Mouse (Mus musculus) limb, embryonic 15.5 days (tissue): ENCODE data around the gene Helz. TPM values are rescaled to one million over a fixed set of nuclear protein-coding genes. Genes with fewer than 3 reads are reported as not detected.
"Not testable (repeated sequence)": the region's sequence is repeated elsewhere in the genome, so short reads cannot be mapped to it uniquely, and the experiment has no call there.

Source experiments
- ATAC-seq: fragments of 200-750 bp; cut with Nextera tagmentation; 2 replicates; pipeline ENCODE4 v1.8.0; 2017; ENCODE audit warnings: low read depth, moderate TSS enrichment; ENCODE audit not compliant: insufficient number of reproducible peaks, low FRiP score, low TSS enrichment
- H3K27ac ChIP-seq: fragments of 300-500 bp; sonication (generic); 2 replicates; pipeline ENCODE4 v1.5.1; 2015; ENCODE audit warnings: moderate library complexity, mild to moderate bottlenecking, inconsistent platforms
- H3K27me3 ChIP-seq: fragments of 300-500 bp; sonication (generic); 2 replicates; pipeline ENCODE4 v1.6.1; 2015; ENCODE audit warnings: inconsistent platforms
- H3K36me3 ChIP-seq: fragments of 300-500 bp; sonication (generic); 2 replicates; pipeline ENCODE4 v1.6.1; 2015; ENCODE audit warnings: inconsistent platforms
- H3K4me1 ChIP-seq: fragments of 300-500 bp; sonication (generic); 2 replicates; pipeline ENCODE4 v1.6.1; 2015; ENCODE audit warnings: inconsistent platforms
- H3K4me2 ChIP-seq: fragments of 300-500 bp; sonication (generic); 2 replicates; pipeline ENCODE4 v1.6.1; 2015; ENCODE audit warnings: mild to moderate bottlenecking, inconsistent platforms
- H3K4me3 ChIP-seq: fragments of 300-500 bp; sonication (generic); 2 replicates; pipeline ENCODE4 v1.5.1; 2015; ENCODE audit warnings: mild to moderate bottlenecking, inconsistent platforms
- H3K9ac ChIP-seq: fragments of 300-500 bp; sonication (generic); 2 replicates; pipeline ENCODE4 v1.6.1; 2015; ENCODE audit warnings: inconsistent platforms
- H3K9me3 ChIP-seq: fragments of 300-500 bp; sonication (generic); 2 replicates; pipeline ENCODE4 v1.6.1; 2016; ENCODE audit warnings: inconsistent platforms
- WGBS: fragments of 180-500 bp; shearing (Covaris S2); methylation state at CpG from one replicate; pipeline ENCODE4 v1.1.7; 2015; 5-methylcytosine and 5-hydroxymethylcytosine counted together
- polyA plus RNA-seq: library from polyadenylated mRNA; unstranded; fragments of >200 nt; fragmentation: Nextera tagmentation; extraction: Ambion mirVana; gene quantifications from 2 replicates; pipeline ENCODE4 v1.2.1, GENCODE M21; 2015

Gene Helz
- polyA plus RNA-seq, 1 experiment from 2014 or later = 20.3 TPM

DNA sequence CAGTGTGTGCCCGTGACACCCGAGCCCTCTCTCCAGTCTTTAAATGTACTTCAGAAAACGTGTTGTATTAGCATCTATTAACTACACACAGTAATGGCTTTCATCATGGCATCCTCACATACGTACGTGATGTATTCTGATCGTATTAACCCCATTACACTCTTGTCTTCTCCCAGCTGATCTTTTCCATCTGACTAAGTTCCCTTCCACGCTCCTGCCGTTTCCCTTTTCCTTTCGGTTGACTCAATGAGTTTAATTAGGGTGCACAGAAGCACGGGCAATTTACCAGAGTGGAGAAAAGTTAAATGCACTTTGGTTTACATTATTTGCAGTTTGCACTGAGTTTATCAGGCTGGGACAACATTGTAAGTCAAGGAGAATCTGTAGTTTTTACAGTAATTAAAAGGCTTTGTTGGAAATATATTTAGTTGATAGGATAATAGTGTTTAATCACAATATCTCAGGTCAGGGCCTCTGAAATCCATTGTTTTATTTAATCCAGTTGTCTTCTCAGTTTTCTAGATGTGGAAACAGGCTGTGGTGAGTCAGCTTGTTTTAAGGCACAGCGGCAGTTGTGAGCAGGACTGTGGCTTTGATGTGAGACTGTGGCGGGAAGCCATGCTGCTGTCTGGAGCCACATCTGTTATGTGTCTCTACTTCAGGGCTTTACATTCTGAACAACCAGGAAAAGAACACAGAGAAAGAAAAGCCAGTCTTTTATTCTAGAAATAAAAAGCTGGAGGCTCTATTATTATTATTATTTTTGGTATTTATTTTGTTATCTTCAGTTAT is 37.1 kb downstream of the Helz start:
- ATAC-seq = no peak
- H3K4me3 ChIP-seq = no peak overlapping the region
- no peak overlapping the region for H3K4me2 ChIP-seq
- H3K27ac ChIP-seq = no peak overlapping the region
- 40% methylated on average over 12 of the region's 12 CpGs for WGBS
- peaks cover 8% of the 10 kb centered on the region; the same call in 1 of the 2 replicates for H3K4me1 ChIP-seq
- H3K9me3 ChIP-seq = no peaks in the 10 kb centered on the region
- peaks cover 25% of the 10 kb centered on the region for H3K36me3 ChIP-seq
- no peak overlapping the region for H3K9ac ChIP-seq
- H3K27me3 ChIP-seq = no peaks in the 10 kb centered on the region

DNA sequence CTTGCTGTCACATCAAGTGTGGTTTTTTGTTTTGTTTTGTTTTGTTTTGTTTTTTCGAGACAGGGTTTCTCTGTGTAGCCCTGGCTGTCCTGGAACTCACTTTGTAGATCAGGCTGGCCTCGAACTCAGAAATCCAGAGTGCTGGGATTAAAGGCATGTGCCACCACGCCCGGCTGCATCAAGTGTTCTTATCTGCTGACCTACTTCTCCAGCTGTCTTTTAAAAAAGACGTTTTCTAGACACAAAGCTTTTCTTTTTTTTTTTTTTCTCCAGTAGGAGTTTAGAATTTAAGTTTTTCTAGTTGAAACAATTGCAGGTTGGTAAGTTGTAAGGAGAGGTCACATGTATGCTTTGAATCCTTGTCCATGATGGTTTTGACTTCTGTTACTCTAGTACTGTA is 38.4 kb downstream of the Helz start:
- 84% methylated on average over 5 of the region's 5 CpGs for WGBS
- not testable (repeated sequence) for H3K27ac ChIP-seq, H3K27me3 ChIP-seq, H3K9me3 ChIP-seq, H3K4me1 ChIP-seq, ATAC-seq, H3K4me2 ChIP-seq, H3K9ac ChIP-seq, H3K4me3 ChIP-seq
- peaks cover 14% of the 10 kb centered on the region for H3K36me3 ChIP-seq

GRCm38 (mm10) chr11:107587141-107587540 is 39.4 kb downstream of the Helz start:
- Histone ChIP-seq H3K4me3 (no peak overlapping the region), H3K36me3 (peaks cover 13% of the 10 kb centered on the region; the same call in 1 of the 2 replicates), H3K27ac (no peak overlapping the region), H3K4me1 (peaks cover 8% of the 10 kb centered on the region; the same call in 1 of the 2 replicates), H3K9ac (no peak overlapping the region), H3K4me2 (no peak overlapping the region), H3K27me3 (no peaks in the 10 kb centered on the region), H3K9me3 (no peaks in the 10 kb centered on the region)
- WGBS = 85% methylated on average over 7 of the region's 7 CpGs
- no peak for ATAC-seq

GRCm38 (mm10) chr11:107592575-107592974 is 44.8 kb downstream of the Helz start:
- Histone ChIP-seq H3K36me3 (peaks cover 46% of the 10 kb centered on the region), H3K9me3 (no peaks in the 10 kb centered on the region), H3K27me3 (no peaks in the 10 kb centered on the region), H3K4me1 (no peaks in the 10 kb centered on the region), H3K4me2 (no peak overlapping the region), H3K9ac (no peak overlapping the region), H3K4me3 (no peak overlapping the region), H3K27ac (no peak overlapping the region)
- ATAC-seq = no peak
- WGBS = 93% methylated on average over 5 of the region's 5 CpGs

GRCm38 (mm10) chr11:107597381-107597780 is 49.7 kb downstream of the Helz start:
- Histone ChIP-seq H3K36me3 (peaks cover 64% of the 10 kb centered on the region), H3K4me2 (no peak overlapping the region), H3K27me3 (no peaks in the 10 kb centered on the region), H3K27ac (no peak overlapping the region), H3K4me3 (no peak overlapping the region), H3K9me3 (no peaks in the 10 kb centered on the region), H3K9ac (no peak overlapping the region), H3K4me1 (no peaks in the 10 kb centered on the region)
- no peak for ATAC-seq
- WGBS = 88% methylated on average over 4 of the region's 4 CpGs

GRCm38 (mm10) chr11:107605694-107606093 is 58.0 kb downstream of the Helz start:
- no peaks in the 10 kb centered on the region for H3K27me3 ChIP-seq
- 92% methylated on average over 7 of the region's 7 CpGs for WGBS
- H3K4me1 ChIP-seq = no peaks in the 10 kb centered on the region
- H3K27ac ChIP-seq = no peak overlapping the region
- no peak overlapping the region for H3K4me2 ChIP-seq
- no peaks in the 10 kb centered on the region for H3K9me3 ChIP-seq
- no peak overlapping the region for H3K9ac ChIP-seq
- no peak overlapping the region for H3K4me3 ChIP-seq
- H3K36me3 ChIP-seq = peaks cover 64% of the 10 kb centered on the region
- no peak for ATAC-seq

GRCm38 (mm10) chr11:107613906-107614305 is 66.2 kb downstream of the Helz start:
- Histone ChIP-seq H3K4me3 (no peak overlapping the region), H3K36me3 (peaks cover 26% of the 10 kb centered on the region; the same call in 1 of the 2 replicates), H3K9me3 (no peaks in the 10 kb centered on the region), H3K27ac (no peak overlapping the region), H3K27me3 (no peaks in the 10 kb centered on the region), H3K9ac (no peak overlapping the region), H3K4me1 (no peaks in the 10 kb centered on the region), H3K4me2 (no peak overlapping the region)
- ATAC-seq = no peak
- WGBS = 90% methylated on average over 5 of the region's 5 CpGs

DNA sequence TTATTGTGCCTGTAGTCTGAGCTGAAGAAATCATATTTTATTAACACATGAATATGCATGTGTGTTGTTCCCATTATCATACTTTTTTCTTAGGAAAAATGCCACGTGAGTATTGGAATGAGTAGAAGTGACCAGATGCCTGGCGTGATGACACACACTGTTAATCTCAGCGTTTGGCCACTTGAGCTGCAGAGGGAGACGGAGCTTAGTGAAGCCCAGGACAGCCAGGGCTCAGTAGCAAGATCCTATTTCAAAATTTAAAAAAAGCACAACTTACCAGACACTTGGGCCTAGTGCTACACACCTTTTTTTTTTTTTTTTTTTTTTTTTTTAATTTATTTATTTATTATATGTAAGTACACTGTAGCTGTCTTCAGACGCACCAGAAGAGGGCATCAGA is 68.0 kb downstream of the Helz start:
- no peaks in the 10 kb centered on the region for H3K27me3 ChIP-seq
- H3K9me3 ChIP-seq = no peaks in the 10 kb centered on the region
- no peak for ATAC-seq
- no peak overlapping the region for H3K4me2 ChIP-seq
- H3K4me3 ChIP-seq = no peak overlapping the region
- peaks cover 42% of the 10 kb centered on the region for H3K36me3 ChIP-seq
- no peak overlapping the region for H3K27ac ChIP-seq
- 90% methylated on average over 5 of the region's 5 CpGs for WGBS
- no peak overlapping the region for H3K9ac ChIP-seq
- no peaks in the 10 kb centered on the region for H3K4me1 ChIP-seq

DNA sequence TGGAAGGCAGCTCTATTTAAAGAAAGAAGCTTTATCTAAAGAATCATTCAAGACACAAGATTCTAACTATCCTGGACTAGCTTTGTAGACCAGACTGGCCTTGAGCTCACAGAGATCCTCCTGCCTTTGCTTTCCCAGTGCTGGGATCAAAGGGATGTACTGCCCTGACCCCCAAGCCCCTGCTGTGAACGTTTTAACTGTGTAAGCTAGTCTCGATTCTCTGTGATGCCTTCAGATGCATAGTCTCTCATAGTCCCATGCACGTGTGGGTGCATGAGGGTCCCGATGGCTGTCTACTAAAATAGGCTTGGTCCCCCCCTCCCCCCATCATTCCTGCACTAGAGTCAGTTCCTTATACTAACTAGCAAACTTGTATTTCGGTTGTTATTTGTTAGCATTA is 70.2 kb downstream of the Helz start:
- no peak overlapping the region for H3K27ac ChIP-seq
- no peaks in the 10 kb centered on the region for H3K9me3 ChIP-seq
- no peak overlapping the region for H3K4me3 ChIP-seq
- H3K36me3 ChIP-seq = peaks cover 52% of the 10 kb centered on the region
- no peaks in the 10 kb centered on the region for H3K4me1 ChIP-seq
- ATAC-seq = no peak
- H3K4me2 ChIP-seq = no peak overlapping the region
- no peaks in the 10 kb centered on the region for H3K27me3 ChIP-seq
- H3K9ac ChIP-seq = no peak overlapping the region
- 59% methylated on average over 5 of the region's 5 CpGs for WGBS

DNA sequence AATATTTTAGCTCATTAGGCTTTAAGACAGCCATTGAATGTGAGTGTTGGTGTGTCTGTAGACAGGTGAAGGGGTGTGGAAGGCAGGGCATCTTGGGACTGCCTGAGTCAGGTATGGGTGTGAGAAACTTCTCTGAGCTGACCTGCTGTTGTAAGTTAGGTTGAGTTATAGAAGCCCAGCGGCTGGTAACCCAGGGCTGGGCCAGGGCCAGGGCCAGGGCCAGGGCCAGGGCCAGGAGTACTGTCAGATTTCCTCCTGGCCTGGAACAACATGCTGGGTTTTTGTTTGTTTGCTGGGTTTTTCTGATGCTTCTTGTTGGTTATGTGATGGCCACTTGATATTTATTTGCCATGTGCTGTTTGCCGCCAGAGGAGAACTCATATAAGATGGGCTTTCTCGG is 76.9 kb downstream of the Helz start:
- ATAC-seq = no peak
- Histone ChIP-seq H3K9me3 (no peaks in the 10 kb centered on the region), H3K27me3 (no peaks in the 10 kb centered on the region), H3K4me1 (no peaks in the 10 kb centered on the region), H3K4me3 (no peak overlapping the region), H3K9ac (no peak overlapping the region), H3K27ac (no peak overlapping the region), H3K36me3 (peaks cover 41% of the 10 kb centered on the region), H3K4me2 (no peak overlapping the region)
- WGBS = 92% methylated on average over 3 of the region's 3 CpGs

DNA sequence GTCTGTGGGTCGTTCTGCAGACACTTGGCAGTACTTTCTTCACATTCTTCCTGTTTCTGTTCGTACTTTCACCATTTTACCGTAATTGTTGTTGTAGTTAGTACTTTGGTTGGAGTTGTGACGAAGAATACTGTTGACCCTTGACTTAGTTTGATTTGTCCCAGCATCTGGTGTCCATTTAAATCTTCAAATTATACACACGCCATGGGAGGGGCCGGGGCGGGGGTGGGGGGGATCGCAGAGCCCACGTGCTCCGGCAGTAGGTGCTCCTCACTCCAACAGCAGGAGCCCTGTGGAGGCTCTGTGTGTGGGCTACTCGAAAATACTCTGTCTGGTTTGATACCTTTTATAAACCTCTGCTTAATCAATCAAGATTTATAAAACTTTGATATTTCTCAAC is 78.0 kb downstream of the Helz start:
- no peaks in the 10 kb centered on the region for H3K9me3 ChIP-seq
- H3K27ac ChIP-seq = no peak overlapping the region
- H3K4me1 ChIP-seq = no peaks in the 10 kb centered on the region
- H3K27me3 ChIP-seq = no peaks in the 10 kb centered on the region
- H3K4me3 ChIP-seq = no peak overlapping the region
- 40% methylated on average over 11 of the region's 11 CpGs for WGBS
- no peak overlapping the region for H3K4me2 ChIP-seq
- H3K36me3 ChIP-seq = peaks cover 32% of the 10 kb centered on the region
- ATAC-seq = no peak
- H3K9ac ChIP-seq = no peak overlapping the region

GRCm38 (mm10) chr11:107629504-107629903 is 81.8 kb downstream of the Helz start:
- Histone ChIP-seq H3K4me3 (no peak overlapping the region), H3K36me3 (peaks cover 41% of the 10 kb centered on the region), H3K4me2 (no peak overlapping the region), H3K27ac (no peak overlapping the region), H3K4me1 (no peaks in the 10 kb centered on the region), H3K9ac (no peak overlapping the region), H3K9me3 (no peaks in the 10 kb centered on the region), H3K27me3 (no peaks in the 10 kb centered on the region)
- 31% methylated on average over 4 of the region's 4 CpGs for WGBS
- peak; percentile 69; the same call in 1 of the 2 replicates for ATAC-seq
